ENCODE assay signal across 25 mouse cellular contexts in genomic region chr11:22317824-22318411, GRCm38 (mm10). TPM values are rescaled to one million over a fixed set of nuclear protein-coding genes. Genes with fewer than 3 reads are reported as not detected.
DNase-seq lines count a peak whose midpoint lies in the region; ATAC-seq and TF ChIP-seq lines count a peak whose summit lies in the region.
"Had no signal": no experiment of that assay in that cellular context is flagged by ENCODE, and none has a peak within 500 bp of the region (broad histone marks: within the 10 kb centered on the region; RNA-seq: fewer than 3 reads in every experiment).

No protein-coding gene starts in this region.

- TF ChIP-seq CTCF in Patski (IDR thresholded peaks at IDR 0.05), result no peak

- CTCF ChIA-PET in Patski (lab: Charles Lee), result interaction anchor here (0.7 kb wide), 1 partner anchor 119 kb away, joined by 3 read pairs; no protein-coding TSS in a partner anchor

- no peak for ATAC-seq in Patski
- no peak for ATAC-seq in erythroblast, adult 5-6 weeks (replicated peaks; ENCODE audit: low FRiP score, poor library complexity, severe bottlenecking)
- ATAC-seq: forebrain, embryonic 16.5 days; liver, embryonic 12.5 days; liver, postnatal 0 days; lung, postnatal 0 days had no signal

- POLR2A ChIA-PET in Patski (lab: Charles Lee), result no interaction called here

- in situ Hi-C loops in Patski (cut with MboI; ENCODE audit: low pct_unique_long_range_greater_than_20kb), result no loop called here

- H3K27me3 ChIP-seq in Patski, result no peaks in the 10 kb centered on the region
- H3K27me3 ChIP-seq: embryonic facial prominence, embryonic 15.5 days; heart, embryonic 15.5 days; hindbrain, embryonic 13.5 days; liver, embryonic 12.5 days; megakaryocyte, embryonic 14.5 days; midbrain, embryonic 12.5 days had no signal

- peak; percentile 41 for DNase-seq in 3134 (ENCODE audit: extremely low read depth, insufficient read length, low spot score)
- peak; percentile 88 for DNase-seq in 3T3-L1 (ENCODE audit: low read depth, low spot score)
- DNase-seq in Patski (ENCODE audit: low read depth, low spot score), result peak; percentile 15
- peak; percentile 46 to 53 for DNase-seq in adrenal gland, postnatal 36 days
- DNase-seq in heart, postnatal 36 days, result no peak
- DNase-seq in natural killer cell, adult 2 months (ENCODE audit: low spot score in 2 of 2), result no peak
- DNase-seq in lung, adult 18-20 months, result no peak
- DNase-seq: cerebellum, adult 8-10 months; cerebellum, postnatal 25 days; gastrocnemius, postnatal 10 days; heart, adult 11 months; heart, postnatal 4 days; kidney, adult 11 months; kidney, postnatal 25 days; liver, postnatal 0 days; lung, postnatal 4 days had no signal

- intact Hi-C loops in heart, postnatal 36 days (cut with DNase I), result no loop called here

RNA-seq across cellular contexts. Expression of gene Ehbp1, which starts 24.2 kb away (rescaled TPM):
- polyA plus RNA-seq in Patski (2021), result 13.5 TPM
- total RNA-seq in adrenal gland, postnatal 36 days (2021), result 10 to 100 TPM; 20.5 to 23.2 TPM
- 5.6 TPM in 1 of 2 replicates, not detected in the other for total RNA-seq in erythroblast, adult 5-6 weeks (2015; ENCODE audit: low replicate concordance)
- 1.4 and 2.2 TPM in 2 replicates for total RNA-seq in erythroblast, adult 5-6 weeks (2017; ENCODE audit: low replicate concordance)
- 100 to 1,000 TPM; 103 to 124 TPM for total RNA-seq in heart, postnatal 36 days (2021)

Comparison
In these comparisons a context has a peak if more than half of its experiments do, and no peak if none do; other contexts are left out.
1. DNase-seq: peak in 3134 (single experiment), 3T3-L1 (single experiment), Patski (single experiment) and adrenal gland, postnatal 36 days (2 of 2); none in heart, postnatal 36 days (0 of 2), natural killer cell, adult 2 months (0 of 2) and lung, adult 18-20 months (0 of 2).